Mouse (Mus musculus) heart, adult 2 months (tissue): ENCODE data around the gene Rtp3. TPM values are rescaled to one million over a fixed set of nuclear protein-coding genes. Genes with fewer than 3 reads are reported as not detected.

Experiments
- DNase-seq, 2 experiments: peaks; one replicate each; pipeline ENCODE4 v3.0.0; 2021
- H3K27ac ChIP-seq: fragments of 200-600 bp; 2 replicates; pipeline ENCODE4 v1.8.1; 2022
- H3K27me3 ChIP-seq: fragments of 200-500 bp; 2 replicates; pipeline ENCODE4 v1.6.1; 2012; ENCODE audit warnings: mild to moderate bottlenecking, low read length, inconsistent platforms, mixed read lengths; ENCODE audit not compliant: control insufficient read depth, insufficient read depth
- H3K36me3 ChIP-seq: fragments of 200-500 bp; 2 replicates; pipeline ENCODE4 v1.6.1; 2012; ENCODE audit warnings: low read length, inconsistent platforms; ENCODE audit not compliant: control insufficient read depth, insufficient read depth
- H3K4me1 ChIP-seq: fragments of 200-500 bp; 2 replicates; pipeline ENCODE4 v1.6.1; 2011; ENCODE audit warnings: low read length; ENCODE audit not compliant: control insufficient read depth, insufficient read depth
- H3K4me3 ChIP-seq: fragments of 200-600 bp; 2 replicates; pipeline ENCODE4 v1.8.1; 2022
- H3K79me2 ChIP-seq: fragments of 200-500 bp; replicated peaks from 2 replicates; pipeline ENCODE4 v1.6.1; 2012; ENCODE audit warnings: mild to moderate bottlenecking, inconsistent platforms, low read length, moderate library complexity, mixed read lengths; ENCODE audit not compliant: control insufficient read depth, insufficient read depth
- H3K9ac ChIP-seq: fragments of 200-500 bp; 2 replicates; pipeline ENCODE4 v1.6.1; 2012; ENCODE audit warnings: low read depth, mild to moderate bottlenecking, control low read depth, inconsistent platforms, low read length, mixed read lengths
- CTCF ChIP-seq: fragments of 200-600 bp; IDR thresholded peaks from 2 replicates; pipeline ENCODE4 v1.8.1; 2022; ENCODE audit warnings: antibody characterized with exemption, mild to moderate bottlenecking, moderate library complexity
- EP300 ChIP-seq: fragments of 200-500 bp; IDR thresholded peaks from 2 replicates; pipeline ENCODE4 v1.6.1; 2011; ENCODE audit warnings: low read depth, low read length, control low read depth; ENCODE audit not compliant: insufficient read depth
- POLR2A ChIP-seq: fragments of 200-500 bp; IDR thresholded peaks from 2 replicates; pipeline ENCODE4 v1.6.1; 2011; ENCODE audit warnings: mild to moderate bottlenecking, low read depth, low read length, control low read depth; ENCODE audit not compliant: insufficient read depth
- WGBS: fragments of 180-500 bp; shearing (Covaris S2); methylation state at CpG from one replicate; pipeline ENCODE4 v1.1.7; 2018; 5-methylcytosine and 5-hydroxymethylcytosine counted together
- intact Hi-C: fragments of 180-260 bp; cut with DNase I; formaldehyde crosslinking; loops from one replicate; pipeline ENCODE4 v1.15.1; 2025
- polyA plus RNA-seq: library from polyadenylated mRNA; depleted of rRNA; stranded (reverse); fragments of >200 nt; gene quantifications from 2 replicates; pipeline ENCODE4 v1.2.3, GENCODE M21; 2012
- total RNA-seq, 2 experiments: library from RNA; stranded (reverse); gene quantifications; 2 replicates each; pipeline ENCODE4 v1.2.3; 2021

Gene Rtp3
- total and polyA plus RNA-seq, 3 experiments: 3.5 to 7.9 (median 3.8) TPM

GRCm38 (mm10) chr9:110960230-110961149, 29.9 kb downstream of the Rtp3 start:
- no peaks in the 10 kb centered on the region for H3K79me2 ChIP-seq
- no peaks in the 10 kb centered on the region for H3K27me3 ChIP-seq
- H3K36me3 ChIP-seq: peaks cover 5% of the 10 kb centered on the region; the same call in 1 of the 2 replicates
- peaks cover 5% of the 10 kb centered on the region for H3K4me1 ChIP-seq
- no peak for DNase-seq
- WGBS: 66% methylated on average over 13 of the region's 13 CpGs
- no peak overlapping the region for H3K4me3 ChIP-seq
- TF ChIP-seq EP300: 0 out of 2 replicates have a peak, but pooled peaks have one; percentile 6
- no peak for TF ChIP-seq CTCF
- TF ChIP-seq POLR2A: no peak
- H3K27ac ChIP-seq: peak overlapping the region; percentile 24
- no peak overlapping the region for H3K9ac ChIP-seq
- intact Hi-C loops: no loop called here

- intact Hi-C loops: no loop called here
- DNase-seq: no peak
- H3K4me3 ChIP-seq: no peak overlapping the region
- peaks cover 5% of the 10 kb centered on the region for H3K4me1 ChIP-seq
- peaks cover 4% of the 10 kb centered on the region; the same call in 1 of the 2 replicates for H3K36me3 ChIP-seq
- no peaks in the 10 kb centered on the region for H3K79me2 ChIP-seq
- WGBS: 78% methylated on average over 5 of the region's 5 CpGs
- H3K9ac ChIP-seq: no peak overlapping the region
- H3K27me3 ChIP-seq: no peaks in the 10 kb centered on the region
- H3K27ac ChIP-seq: peak overlapping the region; percentile 24; the same call in 1 of the 2 replicates
- TF ChIP-seq CTCF: no peak
- no peak for TF ChIP-seq POLR2A
- TF ChIP-seq EP300: no peak
Observed at GRCm38 (mm10) chr9:110959669-110960068, 30.7 kb downstream of the Rtp3 start.

- TF ChIP-seq CTCF (no peak), POLR2A (0 out of 2 replicates have a peak, but pooled peaks have one; percentile 10), EP300 (peak; percentile 95)
Observed at GRCm38 (mm10) chr9:110955962-110956361, 34.4 kb downstream of the Rtp3 start.

GRCm38 (mm10) chr9:110954681-110955445, 35.5 kb downstream of the Rtp3 start:
- TF ChIP-seq CTCF (no peak), EP300 (no peak), POLR2A (no peak)
- Histone ChIP-seq H3K9ac (peak overlapping the region; percentile 92), H3K4me3 (peak overlapping the region; percentile 61), H3K27me3 (no peaks in the 10 kb centered on the region), H3K36me3 (peaks cover 2% of the 10 kb centered on the region; the same call in 1 of the 2 replicates), H3K27ac (peak overlapping the region; percentile 93), H3K79me2 (no peaks in the 10 kb centered on the region), H3K4me1 (no peaks in the 10 kb centered on the region)
- peak in 1 of 2 experiments; percentile 17 for DNase-seq
- intact Hi-C loops: loop anchor here (1.0 kb wide), 1 partner anchor 32 kb away; no protein-coding TSS in a partner anchor
- WGBS: 32% methylated on average over 2 of the region's 2 CpGs

More at GRCm38 (mm10) chr9:110955962-110956361, 34.4 kb downstream of the Rtp3 start:
- WGBS: 59% methylated on average over 6 of the region's 6 CpGs
- H3K36me3 ChIP-seq: peaks cover 2% of the 10 kb centered on the region; the same call in 1 of the 2 replicates
- H3K9ac ChIP-seq: peak overlapping the region; percentile 52; the same call in 1 of the 2 replicates
- peaks cover 5% of the 10 kb centered on the region for H3K4me1 ChIP-seq
- no peaks in the 10 kb centered on the region for H3K27me3 ChIP-seq
- DNase-seq: peak in 1 of 2 experiments; percentile 76
- peak overlapping the region; percentile 93 for H3K27ac ChIP-seq
- intact Hi-C loops: no loop called here
- H3K4me3 ChIP-seq: no peak overlapping the region
- H3K79me2 ChIP-seq: no peaks in the 10 kb centered on the region

GRCm38 (mm10) chr9:110953550-110954461, 36.6 kb downstream of the Rtp3 start:
- Histone ChIP-seq H3K9ac (peak overlapping the region; percentile 92), H3K4me3 (peak overlapping the region; percentile 61), H3K79me2 (no peaks in the 10 kb centered on the region), H3K4me1 (peaks cover under 1% of the 10 kb centered on the region), H3K27ac (peak overlapping the region; percentile 93), H3K27me3 (no peaks in the 10 kb centered on the region), H3K36me3 (no peaks in the 10 kb centered on the region)
- peak; percentile 74 to 83 for DNase-seq
- under 1% methylated on average over 44 of the region's 44 CpGs for WGBS
- intact Hi-C loops: loop anchor here (1.0 kb wide), 1 partner anchor 31 kb away; no protein-coding TSS in a partner anchor
- TF ChIP-seq CTCF (peak; percentile 77), EP300 (peak; percentile 78), POLR2A (peak; percentile 74; the same call in 1 of the 2 replicates)
